Mouse (Mus musculus): ENCODE data around the gene Klhl22.

The Klhl22 gene

DNA sequence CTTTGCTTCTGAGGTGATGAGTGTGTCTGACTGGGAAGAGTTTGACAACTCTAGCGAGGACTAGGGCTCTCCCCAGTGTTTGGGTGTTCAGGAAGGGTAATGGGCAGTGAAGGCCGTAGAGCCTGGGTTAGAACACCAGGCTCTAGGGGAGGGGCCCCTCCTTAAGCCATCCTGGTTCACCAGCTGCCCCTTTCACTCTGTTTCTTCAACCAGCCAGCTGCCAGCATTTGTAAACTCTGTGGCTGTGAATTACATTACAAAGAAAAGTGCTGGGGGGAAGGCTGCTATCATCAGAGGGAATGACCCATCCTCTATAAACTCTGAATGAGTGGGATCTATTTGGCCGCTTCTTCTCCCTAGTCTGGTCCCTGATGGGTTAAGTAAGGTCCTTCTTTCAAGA is 33.3 kb downstream of the Klhl22 start:
- Histone ChIP-seq H3K4me3 (replicated peaks; ENCODE audit: low read length) (no peak overlapping the region), H3K4me1 (replicated peaks; ENCODE audit: low read depth, low read length) (peaks cover 8% of the 10 kb centered on the region), H3K36me3 (ENCODE audit: insufficient read depth, low read length) (peaks cover 47% of the 10 kb centered on the region), H3K27me3 (ENCODE audit: insufficient read depth, low read length) (peaks cover 42% of the 10 kb centered on the region), H3K9me3 (ENCODE audit: low read length) (no peaks in the 10 kb centered on the region)
- TF ChIP-seq NANOG (IDR thresholded peaks at IDR 0.05; ENCODE audit: borderline replicate concordance, low read length) (no peak), POU5F1 (IDR thresholded peaks at IDR 0.05; ENCODE audit: borderline replicate concordance, low read length) (no peak), CTCF (conservative IDR thresholded peaks at IDR 0.05; ENCODE audit: low read length) (no peak)

DNA sequence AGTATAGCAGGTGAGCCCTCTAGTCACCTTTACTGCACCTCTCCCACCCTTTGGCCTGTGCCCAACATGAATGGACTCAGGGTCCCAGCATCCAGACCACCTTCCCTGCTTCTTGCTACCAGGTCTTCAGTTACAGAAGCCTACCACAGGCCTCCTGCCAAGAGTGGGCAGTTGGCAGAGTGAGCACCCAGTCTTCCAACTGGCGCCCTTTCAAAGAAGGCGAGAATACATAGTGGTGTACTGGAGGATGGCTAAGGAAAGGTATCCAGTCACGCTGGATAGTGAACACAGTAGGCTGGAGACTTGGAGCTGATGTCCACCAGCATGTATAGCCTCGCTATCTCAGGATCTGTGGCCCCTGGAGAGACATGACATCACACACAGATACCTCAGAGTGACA is 34.6 kb downstream of the Klhl22 start:
- Histone ChIP-seq H3K9me3 (ENCODE audit: low read length) (peaks cover 3% of the 10 kb centered on the region; the same call in 1 of the 2 replicates), H3K27me3 (ENCODE audit: insufficient read depth, low read length) (peaks cover 55% of the 10 kb centered on the region), H3K36me3 (ENCODE audit: insufficient read depth, low read length) (peaks cover 36% of the 10 kb centered on the region), H3K4me3 (replicated peaks; ENCODE audit: low read length) (no peak overlapping the region), H3K4me1 (replicated peaks; ENCODE audit: low read depth, low read length) (peaks cover 19% of the 10 kb centered on the region)
- TF ChIP-seq CTCF (conservative IDR thresholded peaks at IDR 0.05; ENCODE audit: low read length): no peak
- no peak for TF ChIP-seq NANOG (IDR thresholded peaks at IDR 0.05; ENCODE audit: borderline replicate concordance, low read length)
- TF ChIP-seq POU5F1 (IDR thresholded peaks at IDR 0.05; ENCODE audit: borderline replicate concordance, low read length): no peak

DNA sequence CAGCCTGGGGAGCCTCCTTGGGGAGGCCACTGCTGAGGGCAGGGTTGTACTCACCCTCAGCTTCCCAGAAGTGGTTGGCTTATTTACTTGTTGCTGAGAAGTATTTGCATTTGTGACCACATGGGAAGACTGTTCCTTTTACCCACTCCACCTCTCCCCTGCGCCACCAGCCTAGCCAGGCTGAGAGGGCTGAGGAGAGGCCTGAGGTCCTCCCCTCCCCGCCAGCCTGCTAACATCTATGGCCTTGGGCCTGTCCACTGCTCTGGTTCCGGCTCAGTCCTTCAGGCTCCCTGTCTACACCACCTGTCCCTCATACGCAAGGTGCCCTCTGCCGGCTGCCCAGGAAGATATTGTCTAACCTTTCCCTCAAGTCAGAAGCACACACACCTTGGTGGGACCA is 36.2 kb downstream of the Klhl22 start:
- peaks cover 22% of the 10 kb centered on the region for H3K36me3 ChIP-seq (ENCODE audit: insufficient read depth, low read length)
- TF ChIP-seq CTCF (conservative IDR thresholded peaks at IDR 0.05; ENCODE audit: low read length): no peak
- no peak for TF ChIP-seq NANOG (IDR thresholded peaks at IDR 0.05; ENCODE audit: borderline replicate concordance, low read length)
- TF ChIP-seq POU5F1 (IDR thresholded peaks at IDR 0.05; ENCODE audit: borderline replicate concordance, low read length): no peak
- peaks cover 70% of the 10 kb centered on the region for H3K27me3 ChIP-seq (ENCODE audit: insufficient read depth, low read length)

DNA sequence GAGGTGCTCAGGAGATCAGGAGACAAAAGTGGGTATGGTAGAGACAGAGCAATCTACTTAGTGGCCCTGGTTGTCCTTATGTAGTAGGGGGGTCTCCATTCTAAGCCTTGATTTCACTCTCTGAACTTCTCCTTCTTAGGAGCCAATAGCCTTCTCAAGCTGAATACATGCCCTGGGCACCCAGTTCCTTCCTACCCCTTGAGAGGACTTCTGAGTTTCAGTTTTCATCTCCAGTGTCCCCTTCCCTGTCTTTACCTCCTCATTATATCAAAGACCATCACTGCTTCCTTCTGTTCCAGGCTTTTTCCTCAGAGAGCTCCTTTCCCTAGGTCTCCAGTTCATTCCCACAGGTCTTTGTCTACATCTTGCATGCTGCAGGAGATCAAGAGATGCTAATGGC is 37.1 kb downstream of the Klhl22 start:
- Histone ChIP-seq H3K9me3 (ENCODE audit: low read length) (peaks cover 5% of the 10 kb centered on the region; the same call in 1 of the 2 replicates), H3K36me3 (ENCODE audit: insufficient read depth, low read length) (peaks cover 13% of the 10 kb centered on the region), H3K27me3 (ENCODE audit: insufficient read depth, low read length) (peaks cover 79% of the 10 kb centered on the region), H3K4me3 (replicated peaks; ENCODE audit: low read length) (peak overlapping the region; percentile 70), H3K4me1 (replicated peaks; ENCODE audit: low read depth, low read length) (peaks cover 28% of the 10 kb centered on the region)
- TF ChIP-seq CTCF (conservative IDR thresholded peaks at IDR 0.05; ENCODE audit: low read length) (no peak), NANOG (IDR thresholded peaks at IDR 0.05; ENCODE audit: borderline replicate concordance, low read length) (no peak), POU5F1 (IDR thresholded peaks at IDR 0.05; ENCODE audit: borderline replicate concordance, low read length) (no peak)

More for the DNA sequence above, 36.2 kb downstream of the Klhl22 start:
- peaks cover 22% of the 10 kb centered on the region for H3K4me1 ChIP-seq (replicated peaks; ENCODE audit: low read depth, low read length)
- H3K9me3 ChIP-seq (ENCODE audit: low read length): peaks cover 5% of the 10 kb centered on the region; the same call in 1 of the 2 replicates
- H3K4me3 ChIP-seq (replicated peaks; ENCODE audit: low read length): no peak overlapping the region

DNA sequence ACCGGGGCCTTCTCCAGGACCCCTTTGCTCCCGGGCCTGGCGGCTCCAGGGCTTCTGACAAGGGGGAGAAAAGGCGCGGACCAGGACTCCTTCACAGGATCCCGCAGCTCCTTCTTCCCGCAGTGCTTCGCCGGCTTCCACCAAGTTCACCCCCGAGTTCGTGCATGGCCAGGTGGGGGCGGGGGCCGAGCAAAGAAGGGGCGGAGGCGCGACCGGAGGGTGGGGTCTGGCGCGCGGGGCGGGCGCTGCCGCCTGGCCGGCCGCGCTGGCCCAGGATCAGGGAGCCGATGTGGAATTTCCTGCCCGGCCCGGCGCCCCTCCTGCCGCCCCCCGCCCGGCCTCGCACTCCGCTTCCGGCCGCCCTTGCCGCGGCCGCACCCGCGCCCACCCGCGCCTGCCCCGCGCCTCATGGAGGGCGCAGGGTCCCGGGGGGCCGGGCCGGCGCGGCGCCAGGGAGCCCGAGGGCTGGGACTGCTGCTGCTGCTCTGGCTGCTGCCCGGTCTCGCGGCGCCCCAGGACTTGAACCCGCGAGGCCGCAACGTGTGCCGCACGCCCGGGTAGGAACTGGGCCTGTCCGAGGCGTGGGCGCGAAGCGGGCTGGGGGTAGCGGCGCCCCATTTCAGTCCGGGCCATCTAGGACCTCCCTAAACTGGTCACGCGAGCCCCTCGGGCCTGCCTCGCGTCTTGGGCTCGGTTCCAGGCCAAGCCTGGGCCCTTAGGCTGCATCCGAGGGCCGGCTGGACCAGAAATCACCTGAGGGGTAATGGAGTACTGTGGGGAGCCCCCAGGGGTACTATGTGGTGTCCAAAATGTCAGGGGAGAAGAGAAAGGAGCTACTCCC is 37.8 kb downstream of the Klhl22 start, which contains the start of gene Scarf2:
TSS of gene Scarf2 (plus strand) at position 312 of the 841 bp plus-strand sequence.
- peak within 1 kb of the TSS; percentile 70 for H3K4me3 ChIP-seq (replicated peaks; ENCODE audit: low read length)
- H3K27me3 ChIP-seq (ENCODE audit: insufficient read depth, low read length): peaks cover 85% of the 10 kb centered on the region
- TF ChIP-seq POU5F1 (IDR thresholded peaks at IDR 0.05; ENCODE audit: borderline replicate concordance, low read length): no peak
- no peak for TF ChIP-seq CTCF (conservative IDR thresholded peaks at IDR 0.05; ENCODE audit: low read length)
- H3K9me3 ChIP-seq (ENCODE audit: low read length): peaks cover 5% of the 10 kb centered on the region; the same call in 1 of the 2 replicates
- peaks cover 7% of the 10 kb centered on the region for H3K36me3 ChIP-seq (ENCODE audit: insufficient read depth, low read length)
- peaks cover 32% of the 10 kb centered on the region for H3K4me1 ChIP-seq (replicated peaks; ENCODE audit: low read depth, low read length)

DNA sequence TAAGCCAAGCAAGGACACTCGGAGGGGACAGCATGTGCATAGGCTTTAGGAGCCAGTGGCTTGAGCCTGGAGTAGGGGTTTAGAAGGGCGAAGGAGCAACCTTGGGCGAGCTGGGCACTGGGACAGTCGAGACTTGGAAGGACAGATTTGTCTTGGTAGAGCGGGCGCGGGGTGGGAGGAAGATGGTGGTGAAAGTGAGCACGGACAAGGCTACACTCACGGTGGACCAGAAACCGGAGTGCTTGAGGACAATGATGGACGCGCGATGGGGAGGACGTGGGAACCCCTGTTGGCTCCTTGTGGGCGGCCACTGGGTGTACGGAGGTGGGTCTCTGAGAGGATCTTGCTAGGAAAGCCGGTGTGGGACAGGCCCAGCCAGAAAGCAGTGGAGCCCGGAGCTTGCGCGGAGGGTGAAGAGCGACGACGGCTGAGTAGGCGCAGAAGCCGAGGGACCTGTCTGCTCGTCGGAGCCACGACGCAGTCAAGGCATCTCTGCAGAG is 38.4 kb downstream of the Klhl22 start:
- Histone ChIP-seq H3K9me3 (ENCODE audit: low read length) (peaks cover 5% of the 10 kb centered on the region; the same call in 1 of the 2 replicates), H3K36me3 (ENCODE audit: insufficient read depth, low read length) (no peaks in the 10 kb centered on the region), H3K4me1 (replicated peaks; ENCODE audit: low read depth, low read length) (peaks cover 37% of the 10 kb centered on the region), H3K4me3 (replicated peaks; ENCODE audit: low read length) (peak overlapping the region; percentile 70), H3K27me3 (ENCODE audit: insufficient read depth, low read length) (peaks cover 92% of the 10 kb centered on the region)
- no peak for TF ChIP-seq NANOG (IDR thresholded peaks at IDR 0.05; ENCODE audit: borderline replicate concordance, low read length)
- no peak for TF ChIP-seq POU5F1 (IDR thresholded peaks at IDR 0.05; ENCODE audit: borderline replicate concordance, low read length)

DNA sequence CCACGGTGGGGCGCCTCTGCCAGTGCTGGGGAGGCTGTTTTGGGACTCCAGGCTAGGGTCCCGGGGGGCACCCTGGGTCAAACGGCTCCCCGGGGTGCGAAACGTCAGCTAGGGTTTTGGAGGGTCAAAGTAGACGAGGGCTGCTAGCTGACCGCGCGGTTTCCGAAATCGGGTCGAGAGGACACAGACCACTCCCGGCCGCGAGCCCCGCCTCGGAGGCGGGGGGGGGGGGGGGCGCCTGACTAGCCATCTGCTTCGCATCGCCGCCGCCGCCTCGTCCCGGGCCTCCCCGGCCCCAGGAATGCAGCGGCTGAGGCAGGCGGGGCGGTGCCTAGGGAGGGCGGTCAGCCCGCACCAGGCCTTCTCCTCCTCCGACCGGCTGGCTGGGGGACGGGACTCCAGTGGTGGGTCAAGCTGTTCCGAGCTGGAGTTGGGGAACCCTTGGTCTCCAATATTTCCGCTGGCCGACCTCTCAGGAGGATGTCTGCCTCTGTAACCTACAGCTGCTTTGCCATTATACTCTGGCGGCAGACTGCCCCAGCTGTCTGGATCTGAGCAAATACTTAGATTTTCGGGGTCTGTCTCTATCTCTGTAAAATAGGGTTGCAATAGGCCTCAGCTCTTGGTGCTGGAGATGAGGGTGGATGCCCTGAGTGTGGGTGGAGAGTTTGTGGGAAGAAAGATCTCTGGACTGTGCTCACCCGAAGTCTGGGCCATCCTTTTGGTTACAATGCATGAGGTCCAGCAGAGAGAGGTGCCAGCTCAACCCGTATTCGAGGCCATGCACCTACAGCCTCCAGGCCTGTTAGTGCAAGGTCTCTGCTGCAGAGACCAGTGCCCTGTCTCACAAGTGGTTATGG is 39.1 kb downstream of the Klhl22 start:
- Histone ChIP-seq H3K36me3 (ENCODE audit: insufficient read depth, low read length) (no peaks in the 10 kb centered on the region), H3K4me1 (replicated peaks; ENCODE audit: low read depth, low read length) (peaks cover 44% of the 10 kb centered on the region), H3K27me3 (ENCODE audit: insufficient read depth, low read length) (peaks cover 95% of the 10 kb centered on the region), H3K9me3 (ENCODE audit: low read length) (peaks cover 5% of the 10 kb centered on the region; the same call in 1 of the 2 replicates), H3K4me3 (replicated peaks; ENCODE audit: low read length) (peak overlapping the region; percentile 70)
- TF ChIP-seq NANOG (IDR thresholded peaks at IDR 0.05; ENCODE audit: borderline replicate concordance, low read length) (no peak), POU5F1 (IDR thresholded peaks at IDR 0.05; ENCODE audit: borderline replicate concordance, low read length) (no peak), CTCF (conservative IDR thresholded peaks at IDR 0.05; ENCODE audit: low read length) (no peak)

DNA sequence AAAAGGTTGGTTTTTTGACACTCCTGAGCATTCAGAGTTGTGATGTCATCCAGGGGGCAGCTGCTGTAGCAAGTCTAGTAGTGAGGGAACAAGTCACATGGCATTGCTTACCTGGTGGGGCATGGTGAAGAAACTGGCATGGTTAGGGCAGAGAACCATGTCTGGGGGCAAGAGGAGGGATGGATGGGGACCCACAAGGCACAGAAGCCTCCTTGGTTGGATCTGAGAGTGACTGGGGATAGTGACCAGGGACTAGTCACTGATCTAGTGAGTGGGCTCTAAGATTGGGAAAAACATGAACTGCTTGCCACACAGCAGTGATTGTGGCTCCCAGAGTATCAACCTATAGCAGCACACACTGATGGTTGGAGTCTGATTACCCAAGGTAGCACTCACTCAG is 40.2 kb downstream of the Klhl22 start:
- Histone ChIP-seq H3K9me3 (ENCODE audit: low read length) (peaks cover 5% of the 10 kb centered on the region; the same call in 1 of the 2 replicates), H3K27me3 (ENCODE audit: insufficient read depth, low read length) (peaks cover 95% of the 10 kb centered on the region), H3K4me1 (replicated peaks; ENCODE audit: low read depth, low read length) (peaks cover 53% of the 10 kb centered on the region), H3K36me3 (ENCODE audit: insufficient read depth, low read length) (no peaks in the 10 kb centered on the region), H3K4me3 (replicated peaks; ENCODE audit: low read length) (no peak overlapping the region)
- TF ChIP-seq NANOG (IDR thresholded peaks at IDR 0.05; ENCODE audit: borderline replicate concordance, low read length): no peak
- no peak for TF ChIP-seq POU5F1 (IDR thresholded peaks at IDR 0.05; ENCODE audit: borderline replicate concordance, low read length)
- no peak for TF ChIP-seq CTCF (conservative IDR thresholded peaks at IDR 0.05; ENCODE audit: low read length)
